Mouse (Mus musculus): Measurements from ENCODE around the gene Triobp. TPM values are rescaled to one million over a fixed set of nuclear protein-coding genes. Genes with fewer than 3 reads are reported as not detected.
"Not testable (repeated sequence)": the region's sequence is repeated elsewhere in the genome, so short reads cannot be mapped to it uniquely, and the experiment has no call there.

Triobp gene
- polyA plus RNA-seq, 1 experiment from 2014 or later = 42.0 TPM

DNA sequence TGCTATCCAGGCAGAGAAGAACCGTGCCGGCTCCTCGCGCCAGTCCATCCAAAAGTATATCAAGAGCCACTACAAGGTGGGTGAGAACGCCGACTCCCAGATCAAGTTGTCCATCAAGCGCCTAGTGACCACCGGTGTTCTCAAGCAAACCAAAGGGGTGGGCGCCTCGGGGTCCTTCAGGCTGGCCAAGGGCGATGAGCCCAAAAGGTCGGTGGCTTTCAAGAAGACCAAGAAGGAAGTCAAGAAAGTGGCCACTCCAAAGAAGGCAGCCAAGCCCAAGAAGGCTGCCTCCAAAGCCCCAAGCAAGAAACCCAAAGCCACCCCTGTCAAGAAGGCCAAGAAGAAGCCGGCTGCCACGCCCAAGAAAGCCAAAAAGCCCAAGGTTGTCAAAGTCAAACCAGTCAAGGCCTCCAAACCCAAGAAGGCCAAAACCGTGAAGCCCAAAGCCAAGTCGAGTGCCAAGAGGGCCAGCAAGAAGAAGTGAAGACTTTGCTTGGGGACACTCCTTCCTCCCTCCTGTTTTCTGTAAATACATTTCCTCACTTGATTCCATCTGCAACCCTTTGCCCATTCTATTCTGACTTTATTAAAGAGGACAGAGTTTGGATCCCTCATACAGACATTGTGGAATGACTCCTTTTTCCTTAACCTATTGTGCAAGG is 81.4 kb downstream of the Triobp start:
- H3K27ac ChIP-seq = peak overlapping the region; percentile 94
- H3K9me3 ChIP-seq = no peaks in the 10 kb centered on the region
- WGBS = 30% methylated on average over 16 of the region's 16 CpGs
- ATAC-seq (ENCODE audit: low FRiP score, low read depth) = no peak
- H3K4me2 ChIP-seq (replicated peaks) = peak overlapping the region; percentile 99
- H3K27me3 ChIP-seq (replicated peaks) = no peaks in the 10 kb centered on the region
- peak overlapping the region; percentile 100 for H3K9ac ChIP-seq
- peaks cover 2% of the 10 kb centered on the region; the same call in 1 of the 2 replicates for H3K36me3 ChIP-seq
- H3K4me1 ChIP-seq = peaks cover 45% of the 10 kb centered on the region
- peak overlapping the region; percentile 80 for H3K4me3 ChIP-seq

DNA sequence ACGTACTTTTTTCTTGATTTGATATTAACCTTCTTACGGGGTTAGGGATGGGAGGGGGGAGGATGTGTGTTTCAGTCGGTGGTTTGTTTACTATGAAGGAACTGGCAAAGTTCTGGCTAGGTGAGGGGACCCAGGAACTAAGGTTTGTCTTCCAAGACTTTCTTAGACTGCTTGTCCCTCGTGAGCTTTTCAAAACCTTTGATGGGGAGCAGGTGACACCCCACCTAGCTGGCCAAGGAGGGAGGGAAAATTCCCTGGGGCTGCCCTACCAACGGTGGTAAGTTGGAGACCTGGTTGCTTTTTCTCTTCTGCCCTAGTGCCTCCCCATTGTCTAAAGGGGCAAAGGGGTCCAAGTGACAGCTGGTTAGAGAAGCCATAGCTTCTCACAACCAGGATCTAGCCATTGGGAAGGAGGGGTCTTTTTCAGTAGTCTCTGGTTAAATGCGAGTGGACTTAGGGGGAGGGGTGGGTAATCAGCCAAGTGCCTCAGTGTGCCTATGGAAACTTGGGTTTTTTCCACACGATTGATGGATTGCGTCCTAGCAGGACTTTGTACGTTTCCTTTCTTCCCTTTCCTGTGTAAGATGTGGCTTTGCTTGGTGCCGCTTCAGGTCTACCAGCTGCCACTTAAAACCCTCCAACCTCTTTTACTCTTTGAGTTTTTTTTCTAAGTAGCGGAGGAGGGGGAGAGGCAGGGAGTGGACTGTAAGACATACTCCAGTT is 82.2 kb downstream of the Triobp start:
- H3K36me3 ChIP-seq = peaks cover 2% of the 10 kb centered on the region; the same call in 1 of the 2 replicates
- peak overlapping the region; percentile 99 for H3K4me2 ChIP-seq (replicated peaks)
- H3K27ac ChIP-seq = no peak overlapping the region
- H3K9me3 ChIP-seq = no peaks in the 10 kb centered on the region
- peaks cover 45% of the 10 kb centered on the region for H3K4me1 ChIP-seq
- no peaks in the 10 kb centered on the region for H3K27me3 ChIP-seq (replicated peaks)
- peak overlapping the region; percentile 80 for H3K4me3 ChIP-seq
- peak overlapping the region; percentile 100 for H3K9ac ChIP-seq
- no peak for ATAC-seq (ENCODE audit: low FRiP score, low read depth)
- 9% methylated on average over 11 of the region's 11 CpGs for WGBS

- ATAC-seq (ENCODE audit: low FRiP score, low read depth) = peak; percentile 69
- Histone ChIP-seq H3K9me3 (no peaks in the 10 kb centered on the region), H3K36me3 (peaks cover 8% of the 10 kb centered on the region; the same call in 1 of the 2 replicates), H3K27me3 (replicated peaks) (no peaks in the 10 kb centered on the region), H3K9ac (peak overlapping the region; percentile 100), H3K4me2 (replicated peaks) (peak overlapping the region; percentile 99), H3K27ac (no peak overlapping the region), H3K4me1 (peaks cover 38% of the 10 kb centered on the region), H3K4me3 (peak overlapping the region; percentile 80)
- WGBS = under 1% methylated on average over 52 of the region's 52 CpGs
These were observed 83.3 kb downstream of the Triobp start for GRCm38 (mm10) chr15:79030551-79031435.

GRCm38 (mm10) chr15:79031908-79032307 is 84.4 kb downstream of the Triobp start:
- not testable (repeated sequence) for H3K9me3 ChIP-seq; H3K27me3 ChIP-seq (replicated peaks); ATAC-seq (ENCODE audit: low FRiP score, low read depth); H3K4me3 ChIP-seq; H3K27ac ChIP-seq; H3K9ac ChIP-seq
- Histone ChIP-seq H3K36me3 (peaks cover 18% of the 10 kb centered on the region), H3K4me1 (peaks cover 33% of the 10 kb centered on the region), H3K4me2 (replicated peaks) (peak overlapping the region; percentile 24)
- 74% methylated on average over 5 of the region's 5 CpGs for WGBS

GRCm38 (mm10) chr15:79037913-79038328 is 90.4 kb downstream of the Triobp start:
- H3K36me3 ChIP-seq = peaks cover 18% of the 10 kb centered on the region
- no peak; the same call in 1 of the 2 replicates for ATAC-seq (ENCODE audit: low FRiP score, low read depth)
- WGBS = 13% methylated on average over 14 of the region's 14 CpGs
- H3K27me3 ChIP-seq (replicated peaks) = peaks cover 40% of the 10 kb centered on the region
- H3K4me1 ChIP-seq = peaks cover 15% of the 10 kb centered on the region
- no peak overlapping the region; the same call in 1 of the 2 replicates for H3K4me2 ChIP-seq (replicated peaks)
- no peak overlapping the region for H3K4me3 ChIP-seq
- no peaks in the 10 kb centered on the region for H3K9me3 ChIP-seq
- H3K9ac ChIP-seq = no peak overlapping the region
- H3K27ac ChIP-seq = no peak overlapping the region

DNA sequence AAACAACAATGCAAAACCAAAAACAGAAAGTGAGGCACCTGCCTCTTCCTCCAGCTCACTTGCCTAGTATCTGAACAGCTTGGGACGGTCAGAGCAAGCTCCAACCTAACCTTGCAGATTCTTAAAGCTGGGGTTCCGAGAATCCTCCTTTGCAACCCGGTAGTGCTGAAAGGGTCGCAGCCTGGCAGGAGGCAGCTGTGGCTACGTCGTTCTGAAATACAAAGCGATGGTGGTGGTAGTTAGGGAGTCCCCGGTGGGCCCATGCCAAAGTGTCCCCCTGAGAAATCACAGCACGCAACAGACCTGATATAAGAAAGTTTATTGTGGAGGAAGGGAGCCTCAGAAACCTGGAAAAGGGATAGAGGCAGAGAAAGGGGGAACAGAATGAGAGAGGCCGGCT is 90.8 kb downstream of the Triobp start:
- Histone ChIP-seq H3K4me1 (peaks cover 19% of the 10 kb centered on the region), H3K4me3 (no peak overlapping the region), H3K4me2 (replicated peaks) (no peak overlapping the region), H3K36me3 (peaks cover 18% of the 10 kb centered on the region), H3K9me3 (no peaks in the 10 kb centered on the region), H3K27me3 (replicated peaks) (peaks cover 44% of the 10 kb centered on the region), H3K9ac (no peak overlapping the region), H3K27ac (no peak overlapping the region)
- 62% methylated on average over 10 of the region's 10 CpGs for WGBS
- no peak for ATAC-seq (ENCODE audit: low FRiP score, low read depth)

- Histone ChIP-seq H3K9me3 (no peaks in the 10 kb centered on the region), H3K9ac (no peak overlapping the region), H3K36me3 (peaks cover 16% of the 10 kb centered on the region), H3K27me3 (replicated peaks) (peaks cover 49% of the 10 kb centered on the region), H3K27ac (no peak overlapping the region), H3K4me1 (peaks cover 22% of the 10 kb centered on the region), H3K4me2 (replicated peaks) (no peak overlapping the region), H3K4me3 (no peak overlapping the region)
- ATAC-seq (ENCODE audit: low FRiP score, low read depth) = no peak; the same call in 1 of the 2 replicates
- WGBS = 24% methylated on average over 7 of the region's 7 CpGs
These were observed 91.3 kb downstream of the Triobp start for GRCm38 (mm10) chr15:79038853-79039252.

DNA sequence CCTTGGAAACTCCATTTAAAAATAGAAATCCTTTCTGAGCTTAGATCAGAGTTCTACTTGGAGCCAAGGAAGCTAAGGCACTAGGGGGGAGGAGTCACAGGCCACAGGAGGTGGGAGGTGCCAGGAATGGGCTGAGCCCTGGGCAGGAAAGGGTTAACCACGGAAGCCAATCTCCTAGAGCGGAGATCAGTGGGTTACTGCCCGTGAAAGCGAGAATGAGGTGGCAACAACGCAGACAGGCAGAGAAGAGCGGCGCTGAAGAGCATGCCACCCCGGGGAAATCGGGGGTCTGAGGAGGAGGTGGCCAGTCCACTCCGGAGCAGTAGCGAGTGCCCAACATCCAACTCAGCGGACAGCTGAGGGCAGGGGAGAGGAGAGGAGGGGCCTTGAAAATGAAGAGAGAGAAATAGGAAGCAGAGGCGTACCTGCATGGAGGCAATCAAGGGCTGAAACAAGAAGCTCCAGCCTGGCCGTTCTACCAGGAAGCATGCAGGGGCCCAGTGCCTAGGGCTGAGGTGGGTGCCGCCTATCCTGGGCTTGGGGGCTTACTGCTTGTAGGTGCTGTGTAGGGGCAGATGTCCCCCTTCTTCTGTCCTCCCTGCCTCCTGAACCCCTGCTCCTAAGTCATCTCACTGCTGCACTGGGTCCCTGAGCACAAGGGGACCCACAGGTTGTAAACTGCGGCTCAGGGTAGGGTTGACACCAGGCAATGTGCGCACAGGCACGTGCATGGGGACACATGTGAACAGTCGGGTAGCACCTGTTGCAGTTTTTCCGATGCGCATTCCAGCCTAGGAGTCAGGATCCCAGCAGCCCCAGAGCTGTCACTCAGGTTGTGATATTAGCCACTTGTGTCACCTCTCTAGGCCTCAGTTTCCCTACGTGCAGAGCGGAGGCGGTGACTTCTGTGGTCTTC is 93.2 kb downstream of the Triobp start:
- peaks cover 50% of the 10 kb centered on the region for H3K27me3 ChIP-seq (replicated peaks)
- H3K9ac ChIP-seq = 0 out of 2 replicates have a peak overlapping the region, but pooled peaks have one; percentile 5
- H3K4me2 ChIP-seq (replicated peaks) = peak overlapping the region; percentile 56
- no peak overlapping the region; the same call in 1 of the 2 replicates for H3K4me3 ChIP-seq
- H3K4me1 ChIP-seq = peaks cover 31% of the 10 kb centered on the region
- no peak for ATAC-seq (ENCODE audit: low FRiP score, low read depth)
- peaks cover 11% of the 10 kb centered on the region for H3K36me3 ChIP-seq
- no peak overlapping the region for H3K27ac ChIP-seq
- H3K9me3 ChIP-seq = no peaks in the 10 kb centered on the region
- WGBS = 21% methylated on average over 23 of the region's 24 CpGs

DNA sequence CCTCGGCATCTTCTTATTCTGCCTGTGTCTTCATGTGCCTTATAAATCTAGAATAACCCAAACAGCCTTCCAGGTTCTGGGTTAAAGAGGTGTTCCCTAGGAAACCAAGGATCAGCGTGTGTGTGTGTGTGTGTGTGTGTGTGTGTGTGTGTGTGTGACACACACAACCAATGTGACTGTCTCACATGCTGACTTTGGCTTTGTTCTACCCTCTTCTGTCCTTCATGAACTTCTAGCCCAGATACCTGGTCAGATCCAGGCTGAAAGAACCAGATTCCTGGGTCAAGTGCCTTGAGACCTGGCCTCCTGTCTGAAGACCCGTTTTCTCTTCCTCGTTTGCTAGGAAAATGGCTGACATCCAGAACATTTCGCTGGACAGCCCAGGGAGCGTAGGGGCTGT is 94.1 kb downstream of the Triobp start, which contains the start of gene Galr3:
TSS of gene Galr3 (plus strand) at position 301 of the 400 bp plus-strand sequence.
- no peak for ATAC-seq (ENCODE audit: low FRiP score, low read depth)
- 76% methylated on average over 6 of the region's 6 CpGs for WGBS
- no peaks in the 10 kb centered on the region for H3K9me3 ChIP-seq
- no peak within 1 kb of the TSS for H3K27ac ChIP-seq
- peak within 1 kb of the TSS; percentile 51; the same call in 1 of the 2 replicates for H3K9ac ChIP-seq
- peaks cover 50% of the 10 kb centered on the region for H3K27me3 ChIP-seq (replicated peaks)
- H3K36me3 ChIP-seq = peaks cover 2% of the 10 kb centered on the region; the same call in 1 of the 2 replicates
- peak within 1 kb of the TSS; percentile 51 for H3K4me3 ChIP-seq
- peaks cover 31% of the 10 kb centered on the region for H3K4me1 ChIP-seq
- H3K4me2 ChIP-seq (replicated peaks) = peak within 1 kb of the TSS; percentile 92

DNA sequence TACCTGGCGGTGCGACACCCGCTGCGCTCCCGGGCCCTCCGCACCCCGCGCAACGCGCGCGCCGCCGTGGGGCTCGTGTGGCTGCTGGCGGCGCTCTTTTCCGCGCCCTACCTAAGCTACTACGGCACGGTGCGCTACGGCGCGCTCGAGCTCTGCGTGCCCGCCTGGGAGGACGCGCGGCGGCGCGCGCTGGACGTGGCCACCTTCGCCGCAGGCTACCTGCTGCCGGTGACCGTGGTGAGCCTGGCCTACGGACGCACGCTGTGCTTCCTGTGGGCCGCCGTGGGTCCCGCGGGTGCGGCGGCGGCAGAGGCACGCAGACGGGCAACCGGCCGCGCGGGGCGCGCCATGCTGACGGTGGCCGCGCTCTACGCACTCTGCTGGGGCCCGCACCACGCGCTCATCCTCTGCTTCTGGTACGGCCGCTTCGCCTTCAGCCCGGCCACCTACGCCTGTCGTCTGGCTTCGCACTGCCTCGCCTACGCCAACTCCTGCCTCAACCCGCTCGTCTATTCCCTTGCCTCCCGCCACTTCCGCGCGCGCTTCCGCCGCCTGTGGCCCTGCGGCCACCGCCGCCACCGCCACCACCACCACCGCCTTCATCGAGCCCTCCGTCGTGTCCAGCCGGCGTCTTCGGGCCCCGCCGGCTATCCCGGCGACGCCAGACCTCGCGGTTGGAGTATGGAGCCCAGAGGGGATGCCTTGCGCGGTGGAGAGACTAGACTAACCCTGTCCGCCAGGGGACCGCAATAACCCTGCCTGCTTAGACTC is 95.4 kb downstream of the Triobp start:
- Histone ChIP-seq H3K4me2 (replicated peaks) (peak overlapping the region; percentile 92), H3K27ac (no peak overlapping the region), H3K4me1 (peaks cover 31% of the 10 kb centered on the region), H3K9me3 (no peaks in the 10 kb centered on the region), H3K27me3 (replicated peaks) (peaks cover 50% of the 10 kb centered on the region), H3K4me3 (peak overlapping the region; percentile 51), H3K36me3 (no peaks in the 10 kb centered on the region), H3K9ac (peak overlapping the region; percentile 51; the same call in 1 of the 2 replicates)
- no peak for ATAC-seq (ENCODE audit: low FRiP score, low read depth)
- WGBS = under 1% methylated on average over 105 of the region's 105 CpGs
